Mouse (Mus musculus) ES-E14 (cell line): ENCODE results near the gene Krt222.

ENCODE experiments used
- CHD2 ChIP-seq: IDR thresholded peaks from 2 replicates; pipeline ENCODE4 v1.6.1; 2014; ENCODE audit warnings: mild to moderate bottlenecking, low read depth, low read length, inconsistent platforms
- HCFC1 ChIP-seq: IDR thresholded peaks from 2 replicates; pipeline ENCODE4 v1.6.1; 2012; ENCODE audit warnings: low read length, inconsistent platforms, borderline replicate concordance; ENCODE audit not compliant: insufficient read depth
- MAFK ChIP-seq: IDR thresholded peaks from 2 replicates; pipeline ENCODE4 v1.6.1; 2014; ENCODE audit warnings: mild to moderate bottlenecking, low read depth, low read length, inconsistent platforms; ENCODE audit not compliant: insufficient read depth

DNA sequence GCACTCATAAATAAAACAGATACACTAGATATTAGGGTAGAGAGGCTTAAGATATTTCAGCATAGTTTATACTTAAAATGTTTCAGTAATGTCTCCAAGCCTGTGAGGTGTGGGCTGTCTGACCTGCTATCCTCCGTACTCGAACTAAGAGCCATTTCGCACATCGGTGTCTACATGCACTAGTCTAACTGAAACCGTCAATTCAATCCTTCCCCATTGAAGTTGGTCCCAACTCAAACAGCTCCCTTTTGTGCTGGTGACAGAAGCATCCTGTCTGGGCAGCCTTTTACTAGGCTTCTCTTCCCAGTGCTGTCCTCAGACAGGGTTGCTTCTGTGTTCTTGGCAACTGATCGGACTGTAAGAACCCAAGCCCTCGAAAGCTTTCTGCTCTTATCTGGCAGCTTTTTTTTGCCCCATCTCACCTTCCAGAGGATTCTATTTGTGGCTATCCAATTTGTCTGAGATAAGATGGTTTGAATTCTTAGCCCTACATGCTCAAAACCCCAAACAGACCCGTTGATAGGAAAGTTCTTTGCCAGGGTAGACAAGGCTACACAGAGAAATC lies 35.7 kb downstream of the Krt222 start:
- TF ChIP-seq MAFK (no peak), CHD2 (no peak), HCFC1 (no peak)
